Mouse (Mus musculus) embryonic facial prominence, embryonic 12.5 days (tissue): ENCODE data around the gene Brinp2. TPM values are rescaled to one million over a fixed set of nuclear protein-coding genes. Genes with fewer than 3 reads are reported as not detected.

Experiments
- ATAC-seq: fragments of 200-750 bp; cut with Nextera tagmentation; 2 replicates; pipeline ENCODE4 v1.8.0; 2017; ENCODE audit not compliant: insufficient number of reproducible peaks, insufficient read depth, low FRiP score, low TSS enrichment
- H3K27ac ChIP-seq: fragments of 300-500 bp; sonication (generic); 2 replicates; pipeline ENCODE4 v1.5.1; 2016; ENCODE audit warnings: mild to moderate bottlenecking
- H3K27me3 ChIP-seq: fragments of 300-500 bp; sonication (generic); 2 replicates; pipeline ENCODE4 v1.6.1; 2016; ENCODE audit warnings: mild to moderate bottlenecking, moderate library complexity
- H3K36me3 ChIP-seq: fragments of 300-500 bp; sonication (generic); 2 replicates; pipeline ENCODE4 v1.6.1; 2016; ENCODE audit warnings: mild to moderate bottlenecking
- H3K4me1 ChIP-seq: fragments of 300-500 bp; sonication (generic); 2 replicates; pipeline ENCODE4 v1.6.1; 2016
- H3K4me2 ChIP-seq: fragments of 300-500 bp; sonication (generic); replicated peaks from 2 replicates; pipeline ENCODE4 v1.6.1; 2016; ENCODE audit warnings: mild to moderate bottlenecking, moderate library complexity
- H3K4me3 ChIP-seq: fragments of 300-500 bp; sonication (generic); 2 replicates; pipeline ENCODE4 v1.5.1; 2016; ENCODE audit warnings: mild to moderate bottlenecking
- H3K9ac ChIP-seq: fragments of 300-500 bp; sonication (generic); 2 replicates; pipeline ENCODE4 v1.6.1; 2016; ENCODE audit warnings: mild to moderate bottlenecking, moderate library complexity
- H3K9me3 ChIP-seq: fragments of 300-500 bp; sonication (generic); 2 replicates; pipeline ENCODE4 v1.6.1; 2016; ENCODE audit warnings: mild to moderate bottlenecking, moderate library complexity
- WGBS: fragments of 180-500 bp; shearing (Covaris S2); methylation state at CpG from one replicate; pipeline ENCODE4 v1.1.7; 2016; 5-methylcytosine and 5-hydroxymethylcytosine counted together
- polyA plus RNA-seq: library from polyadenylated mRNA; unstranded; fragments of >200 nt; fragmentation: Nextera tagmentation; extraction: Ambion mirVana; gene quantifications from 2 replicates; pipeline ENCODE4 v1.2.1, GENCODE M21; 2016

Brinp2 gene
- polyA plus RNA-seq, 1 experiment from 2014 or later: 1.1 TPM

DNA sequence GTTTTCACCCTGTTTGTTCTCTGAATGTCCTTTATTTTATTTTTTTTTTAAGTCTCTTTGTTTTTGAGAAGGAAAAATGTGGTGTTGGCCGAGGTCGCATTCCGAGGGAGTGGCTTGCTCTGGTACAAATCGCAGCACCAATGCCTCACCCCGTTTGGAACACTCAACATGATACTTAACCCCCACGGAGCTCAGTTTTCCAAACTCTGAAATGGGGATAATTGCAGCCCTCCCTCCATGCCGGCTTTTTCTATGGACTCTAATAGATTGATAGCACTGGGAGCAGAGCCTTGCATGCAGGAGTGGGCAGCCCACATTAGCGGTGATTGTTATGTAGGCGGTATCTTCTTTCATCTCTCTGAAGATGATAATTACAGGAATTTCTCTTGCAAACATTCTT, 140.5 kb downstream of the Brinp2 start:
- no peaks in the 10 kb centered on the region for H3K36me3 ChIP-seq
- H3K9me3 ChIP-seq: no peaks in the 10 kb centered on the region
- H3K9ac ChIP-seq: no peak overlapping the region
- no peak overlapping the region for H3K4me2 ChIP-seq
- WGBS: 59% methylated on average over 9 of the region's 9 CpGs
- no peaks in the 10 kb centered on the region for H3K27me3 ChIP-seq
- H3K4me1 ChIP-seq: peaks cover 2% of the 10 kb centered on the region; the same call in 1 of the 2 replicates
- ATAC-seq: no peak
- no peak overlapping the region for H3K4me3 ChIP-seq
- no peak overlapping the region for H3K27ac ChIP-seq

DNA sequence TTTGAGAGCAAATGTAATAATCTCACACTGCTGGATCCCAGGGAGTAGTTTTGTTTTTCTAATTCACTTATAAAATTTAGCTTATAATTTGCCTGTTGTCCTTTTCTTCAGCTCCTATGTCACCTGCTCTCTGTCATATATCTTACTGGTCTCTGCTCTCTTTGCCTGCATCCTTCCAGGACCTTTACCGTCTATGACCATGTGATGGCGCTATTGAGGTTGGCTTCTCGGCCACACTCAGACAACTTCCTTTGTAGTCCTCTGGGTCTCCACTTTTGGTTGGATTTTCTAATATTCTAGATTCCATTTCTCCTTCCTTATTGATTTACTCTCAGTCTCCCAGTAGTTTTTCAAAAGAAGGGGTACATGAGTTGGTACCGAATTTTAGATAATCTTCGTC, 141.4 kb downstream of the Brinp2 start:
- no peak for ATAC-seq
- no peak overlapping the region for H3K27ac ChIP-seq
- whole genome bisulfite sequencing: 47% methylated on average over 5 of the region's 5 CpGs

DNA sequence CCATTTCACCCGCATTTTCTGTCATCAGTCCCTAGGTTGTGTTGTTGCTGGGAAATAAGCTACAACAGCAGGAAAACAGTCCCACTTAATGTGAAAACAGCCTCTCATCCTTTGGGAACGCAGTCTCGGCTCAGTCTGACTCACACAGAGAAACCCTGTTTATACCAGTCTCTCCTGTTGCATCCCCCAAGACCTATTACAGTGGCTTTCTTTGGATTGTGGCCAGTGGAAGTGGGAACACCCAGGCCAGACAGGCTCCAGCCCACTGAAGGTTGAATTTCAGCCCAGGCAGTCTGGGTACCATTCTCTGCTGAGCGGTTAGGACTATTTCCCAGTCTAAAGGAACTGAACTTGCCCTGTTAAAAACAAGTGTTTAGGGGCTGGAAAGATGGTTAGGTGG, 142.4 kb downstream of the Brinp2 start:
- H3K27ac ChIP-seq: no peak overlapping the region

More for the DNA sequence above, 141.4 kb downstream of the Brinp2 start:
- Histone ChIP-seq H3K4me2 (no peak overlapping the region), H3K27me3 (no peaks in the 10 kb centered on the region), H3K9ac (no peak overlapping the region), H3K4me3 (no peak overlapping the region), H3K4me1 (no peaks in the 10 kb centered on the region), H3K9me3 (no peaks in the 10 kb centered on the region), H3K36me3 (no peaks in the 10 kb centered on the region)

DNA sequence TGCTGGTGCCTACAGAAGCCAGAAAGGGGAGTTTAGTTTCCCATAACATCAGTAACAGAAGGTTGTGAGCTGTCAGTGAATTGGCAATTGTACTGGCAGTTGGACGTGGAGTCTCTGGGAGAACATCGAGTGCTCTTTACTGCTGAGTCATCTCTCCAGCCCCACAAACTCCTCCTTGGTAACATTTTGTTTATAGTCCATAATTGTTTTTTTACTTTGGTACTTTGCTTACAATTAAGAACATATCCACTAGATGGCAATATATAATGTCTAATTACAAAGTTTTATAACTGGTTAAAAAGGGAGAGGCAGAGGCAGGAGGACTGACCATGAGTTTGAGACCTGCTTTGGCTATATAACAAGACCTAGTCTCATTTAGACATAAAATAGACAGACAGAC, 148.5 kb downstream of the Brinp2 start:
- no peak for ATAC-seq
- no peaks in the 10 kb centered on the region for H3K36me3 ChIP-seq
- 65% methylated on average over 2 of the region's 2 CpGs for WGBS

More for the DNA sequence above, 142.4 kb downstream of the Brinp2 start:
- Histone ChIP-seq H3K4me2 (no peak overlapping the region), H3K27me3 (no peaks in the 10 kb centered on the region), H3K9me3 (no peaks in the 10 kb centered on the region), H3K9ac (no peak overlapping the region), H3K4me1 (no peaks in the 10 kb centered on the region), H3K4me3 (no peak overlapping the region), H3K36me3 (no peaks in the 10 kb centered on the region)
- WGBS: 66% methylated on average over 4 of the region's 4 CpGs
- 0 out of 2 replicates have a peak, but pooled peaks have one; percentile 67 for ATAC-seq

DNA sequence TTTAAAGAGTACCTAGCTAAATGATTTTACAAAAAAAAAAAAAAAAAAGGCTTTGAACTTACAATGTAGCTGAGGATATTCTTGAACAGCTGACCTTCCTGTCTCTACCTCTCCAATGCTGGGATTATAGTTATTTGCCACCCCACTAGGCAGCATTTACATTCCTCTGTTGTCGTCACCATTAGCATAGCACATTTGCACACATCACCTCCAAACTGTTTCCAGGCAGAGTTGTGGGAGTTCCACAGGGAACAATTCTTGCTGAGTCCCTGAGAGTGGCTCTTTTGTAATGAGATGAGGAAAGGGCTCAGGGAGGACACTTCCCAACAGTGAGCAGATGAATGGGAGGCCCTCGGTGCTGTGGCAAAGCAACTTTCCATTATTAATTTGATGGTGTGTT, 153.2 kb downstream of the Brinp2 start:
- Histone ChIP-seq H3K9ac (no peak overlapping the region), H3K27ac (no peak overlapping the region)
- WGBS: 56% methylated on average over 2 of the region's 2 CpGs

More for the DNA sequence above, 148.5 kb downstream of the Brinp2 start:
- Histone ChIP-seq H3K27ac (no peak overlapping the region), H3K9me3 (no peaks in the 10 kb centered on the region), H3K4me3 (no peak overlapping the region), H3K4me1 (no peaks in the 10 kb centered on the region), H3K27me3 (no peaks in the 10 kb centered on the region), H3K9ac (no peak overlapping the region), H3K4me2 (no peak overlapping the region)

More for the DNA sequence above, 153.2 kb downstream of the Brinp2 start:
- no peak for ATAC-seq
- Histone ChIP-seq H3K4me3 (no peak overlapping the region), H3K4me2 (no peak overlapping the region), H3K9me3 (no peaks in the 10 kb centered on the region), H3K4me1 (no peaks in the 10 kb centered on the region), H3K36me3 (no peaks in the 10 kb centered on the region), H3K27me3 (no peaks in the 10 kb centered on the region)

Other genes starting within 250 kb of the Brinp2 start
- gene Astn1, start 5.9 kb upstream of the Brinp2 start, polyA plus RNA-seq: 8.1 and 8.2 TPM in 2 replicates